Mouse (Mus musculus) v-Abl transformed pro-B cells (cell line): ENCODE measurements at regions not wholly inside any gene's neighbourhood (a gene's known extent, or its start where the extent isn't known, plus 50 kb on each side); places are given as distances from the start of the nearest gene placed in this dataset.

Experiments
- in situ Hi-C, 2 experiments: fragments of 400-800 bp; cut with MboI; formaldehyde crosslinking; loops; one replicate each; pipeline ENCODE4 v1.15.1; 2025; ENCODE audit not compliant: unreplicated experiment in 2 of 2

GRCm38 (mm10) chr10:109188761-109189503 lies 178.2 kb upstream of the Syt1 start:
- in situ Hi-C loops = loop anchor here in 1 of 2 experiments (10.0 kb wide), 1 partner anchor 524 kb away; no protein-coding TSS in a partner anchor

DNA sequence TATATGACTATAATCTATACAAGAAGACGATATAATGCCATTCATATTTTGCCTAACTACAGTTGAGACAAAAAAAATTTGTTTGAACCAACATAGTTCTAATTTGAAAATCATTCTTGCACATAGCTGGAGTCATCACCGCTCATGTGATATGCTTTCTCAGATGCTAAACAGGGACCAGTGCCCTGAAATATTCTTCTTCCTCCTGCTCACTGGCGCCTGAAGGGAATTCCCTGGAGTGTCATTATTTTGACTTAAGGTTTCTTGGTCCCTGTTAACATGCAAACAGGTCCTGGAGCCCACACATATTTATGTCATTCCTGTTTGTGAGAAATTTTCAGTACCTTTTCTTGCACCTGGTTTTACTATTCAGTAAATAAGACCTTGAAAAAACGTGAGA lies 177.5 kb upstream of the Syt1 start:
- in situ Hi-C loops = loop anchor here in 1 of 2 experiments (10.0 kb wide), 1 partner anchor 523 kb away; no protein-coding TSS in a partner anchor

DNA sequence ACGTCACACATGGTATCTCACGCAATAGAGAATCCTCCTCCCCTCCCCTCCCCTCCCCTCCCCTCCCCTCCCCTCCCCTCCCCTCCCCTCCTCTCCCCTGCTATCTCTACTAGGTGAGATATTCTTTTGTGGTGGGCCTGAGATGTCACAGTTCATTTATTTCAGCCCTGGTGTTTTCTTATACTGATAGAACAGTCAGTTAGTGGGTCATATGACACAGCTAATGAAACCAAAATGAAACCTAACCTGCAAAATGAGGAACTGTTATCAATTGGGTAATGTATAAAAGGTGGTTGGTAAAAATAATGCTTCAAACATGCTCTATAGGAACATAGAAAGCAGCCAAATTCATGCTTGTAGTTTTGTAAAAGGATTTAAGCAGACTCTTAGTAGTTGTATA lies 174.5 kb upstream of the Syt1 start:
- in situ Hi-C loops = loop anchor here in 1 of 2 experiments (10.0 kb wide), 1 partner anchor 520 kb away; no protein-coding TSS in a partner anchor

GRCm38 (mm10) chr10:109180527-109180926 lies 169.7 kb upstream of the Syt1 start:
- in situ Hi-C loops = loop anchor here in 1 of 2 experiments (10.0 kb wide), 1 partner anchor 516 kb away; no protein-coding TSS in a partner anchor

GRCm38 (mm10) chr10:109160730-109161129 lies 149.9 kb upstream of the Syt1 start:
- in situ Hi-C loops = no loop called here

GRCm38 (mm10) chr10:109155768-109156167 lies 145.0 kb upstream of the Syt1 start:
- in situ Hi-C loops = no loop called here

GRCm38 (mm10) chr10:109140421-109140938 lies 129.7 kb upstream of the Syt1 start:
- in situ Hi-C loops = no loop called here

DNA sequence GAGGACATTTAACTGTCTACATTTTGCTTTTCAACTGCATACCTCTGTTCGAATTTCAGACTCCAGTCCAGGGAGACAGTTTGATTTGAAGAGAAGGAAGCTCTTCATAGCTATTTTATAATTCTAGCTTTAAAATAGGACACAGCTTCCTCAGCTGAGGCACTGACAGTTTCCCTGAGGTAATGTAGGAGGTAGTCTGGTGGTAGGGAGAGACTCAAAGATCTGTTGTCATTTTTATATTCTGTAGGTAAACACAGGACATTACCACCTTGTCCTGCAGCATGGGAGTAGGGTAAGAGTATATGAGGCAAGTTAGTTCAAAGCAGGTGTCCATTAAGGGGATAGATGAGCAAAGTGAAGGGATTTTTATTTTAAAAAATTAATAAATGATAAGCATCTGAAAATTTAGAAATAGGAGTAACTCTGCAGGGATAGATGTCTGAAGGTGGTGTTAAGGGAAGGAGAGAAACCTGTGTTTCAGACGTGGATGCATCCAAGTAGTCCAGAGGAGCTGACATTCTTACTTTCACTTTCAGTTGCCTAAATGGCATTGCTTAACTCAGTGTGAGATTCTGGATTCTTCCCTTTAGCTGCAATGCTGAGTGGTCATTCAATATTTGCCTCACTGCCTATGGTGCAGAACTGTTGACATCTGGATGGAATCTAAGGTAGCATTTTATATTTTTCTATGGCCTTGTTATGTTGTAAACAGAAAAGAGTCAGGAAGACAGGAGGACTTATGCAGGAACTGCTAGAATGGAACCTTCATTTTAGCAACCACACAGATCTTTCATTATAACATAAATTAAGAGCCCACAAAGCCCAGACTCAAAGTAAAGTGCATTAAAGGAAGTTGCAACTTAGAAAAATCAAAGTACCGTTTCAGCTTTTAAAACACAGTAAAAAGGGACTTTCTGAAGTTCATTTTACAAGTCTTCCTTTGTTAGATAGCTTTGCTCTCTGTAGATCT lies 126.3 kb upstream of the Syt1 start:
- in situ Hi-C loops = no loop called here

- in situ Hi-C loops = no loop called here
Observed at GRCm38 (mm10) chr10:109134521-109134920, 123.7 kb upstream of the Syt1 start.

GRCm38 (mm10) chr10:109132091-109132573 lies 121.3 kb upstream of the Syt1 start:
- in situ Hi-C loops = no loop called here

DNA sequence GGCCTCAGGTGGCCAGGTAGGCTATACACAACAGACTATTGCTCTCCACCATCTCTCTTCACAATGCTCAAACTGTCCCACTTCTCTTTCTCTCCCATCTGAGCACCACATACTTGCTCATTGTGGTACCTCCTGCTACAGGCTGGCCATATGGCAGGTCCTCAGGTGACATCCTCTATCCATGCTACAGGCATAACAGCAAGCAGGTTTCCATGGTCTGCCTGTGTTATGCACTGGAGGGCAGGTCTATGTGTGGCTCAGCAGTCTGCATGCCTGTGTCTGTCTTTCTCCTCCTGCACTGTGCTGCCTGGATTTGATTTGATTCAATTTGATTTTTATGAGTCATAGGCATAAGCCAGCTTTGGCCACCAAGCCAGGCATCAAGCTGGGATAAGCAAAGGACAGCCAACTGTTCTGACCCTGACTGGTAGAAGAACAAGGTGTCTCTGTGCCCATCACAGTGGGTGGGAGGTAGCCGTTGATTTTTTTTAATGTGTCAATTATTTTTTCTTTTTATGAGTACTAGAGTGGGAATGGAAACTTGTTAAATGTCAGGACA lies 118.8 kb upstream of the Syt1 start:
- in situ Hi-C loops = no loop called here

DNA sequence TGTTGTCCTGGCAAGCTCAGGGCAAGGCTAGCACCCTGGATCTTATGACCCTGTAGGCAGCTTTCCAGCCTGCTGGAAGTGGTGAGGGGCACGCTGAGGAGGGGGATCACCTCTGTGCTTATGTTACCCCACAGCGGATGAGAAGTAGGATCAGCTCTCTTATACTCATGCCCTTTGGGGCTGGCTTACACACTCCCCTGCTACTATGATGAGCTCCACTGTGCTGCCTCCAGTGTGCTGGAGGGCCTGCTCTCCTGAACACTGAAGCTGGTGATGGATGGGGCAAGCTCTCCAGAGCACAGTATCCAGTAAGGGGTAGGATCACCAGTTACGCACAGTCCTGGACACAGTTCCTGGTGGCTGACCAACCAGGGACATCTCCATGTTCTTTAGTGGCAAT lies 118.3 kb upstream of the Syt1 start:
- in situ Hi-C loops = no loop called here

DNA sequence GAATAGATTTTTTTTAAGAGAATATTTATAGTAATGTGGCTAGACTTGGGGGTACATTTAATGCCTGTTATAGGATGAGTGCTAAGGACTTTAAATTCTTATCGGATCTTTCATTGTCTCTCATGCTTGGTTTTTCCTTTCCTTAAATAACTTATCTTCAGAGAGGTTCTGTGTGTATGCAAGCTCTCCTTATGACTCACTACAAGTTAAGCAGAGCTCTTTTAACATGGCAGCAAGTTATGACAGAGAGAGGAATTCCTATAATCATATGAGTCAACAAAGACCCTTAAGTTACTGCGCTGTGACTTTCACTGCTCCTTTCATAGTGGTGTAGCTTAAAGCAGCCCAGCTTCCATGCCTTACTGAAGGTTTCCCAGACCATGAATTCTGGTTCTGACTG lies 115.9 kb upstream of the Syt1 start:
- in situ Hi-C loops = no loop called here

DNA sequence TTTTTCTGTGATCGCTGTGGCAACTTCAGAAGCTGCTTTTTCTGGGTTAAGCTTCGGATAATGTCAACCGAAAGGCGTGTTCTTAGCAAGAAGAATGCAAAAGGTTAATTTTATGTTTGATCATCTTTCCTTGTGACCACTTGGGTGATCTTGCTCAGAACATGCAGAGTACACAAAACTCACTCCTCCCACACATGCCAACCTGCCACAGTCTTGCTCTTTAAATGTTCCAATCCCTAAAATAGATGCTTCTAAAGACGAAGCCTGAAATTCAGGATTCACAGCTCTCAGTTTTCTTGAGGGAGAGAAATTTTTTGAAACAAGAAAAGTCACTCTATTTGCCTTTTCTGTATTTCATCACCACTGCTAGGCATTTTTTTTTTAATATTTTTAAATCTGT lies 106.4 kb upstream of the Syt1 start:
- in situ Hi-C loops = no loop called here

DNA sequence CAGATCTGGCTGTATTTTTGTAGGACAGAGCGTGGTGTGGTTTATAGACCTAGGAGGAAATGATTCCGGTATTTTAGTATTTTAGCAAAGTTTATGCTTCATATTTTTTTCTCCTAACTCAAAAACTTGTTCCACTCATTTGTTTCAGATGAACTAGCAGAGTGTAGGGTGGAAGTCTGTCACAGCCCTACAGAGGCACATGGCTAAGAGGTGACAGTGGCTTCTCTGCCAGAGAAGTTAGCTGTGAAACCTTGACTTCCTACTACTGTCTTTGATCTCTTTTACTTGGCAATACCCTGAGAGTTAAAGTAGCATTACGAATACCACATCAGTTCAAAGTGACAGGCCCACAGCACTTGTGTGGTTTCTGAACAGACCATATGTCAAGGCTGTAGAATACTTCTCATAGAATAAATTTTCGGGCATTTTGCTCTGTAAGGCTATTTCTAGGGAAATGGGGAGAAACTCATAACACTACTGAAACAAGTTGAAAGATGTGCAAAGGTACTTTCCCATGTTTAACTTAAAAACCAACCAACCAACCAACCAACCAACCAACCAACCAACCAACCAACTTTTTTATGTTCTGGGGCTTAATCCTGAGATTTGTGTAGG lies 104.3 kb upstream of the Syt1 start:
- in situ Hi-C loops = no loop called here

GRCm38 (mm10) chr10:109105781-109106180 lies 95.0 kb upstream of the Syt1 start:
- in situ Hi-C loops = no loop called here

- in situ Hi-C loops = no loop called here
Observed at GRCm38 (mm10) chr10:109092219-109092618, 81.4 kb upstream of the Syt1 start.

DNA sequence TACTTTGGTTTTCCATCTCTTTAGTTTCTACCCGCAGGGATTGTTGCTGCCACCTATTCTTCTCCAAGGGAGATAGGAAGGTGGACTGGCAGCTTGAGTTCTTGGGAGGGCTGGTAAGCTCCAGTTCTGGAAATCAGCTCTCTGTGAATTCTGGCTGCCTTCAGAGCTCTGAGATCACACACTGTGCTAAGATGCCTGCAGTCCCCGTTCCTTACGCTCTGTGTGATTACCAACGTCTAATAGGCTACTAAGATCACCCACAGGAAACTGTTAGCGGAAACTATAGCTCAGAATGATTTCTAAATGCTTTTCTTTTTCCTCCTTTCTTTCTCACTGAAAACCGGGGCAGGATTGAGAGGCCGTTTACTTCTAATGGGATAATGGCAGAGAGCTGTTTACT lies 69.0 kb upstream of the Syt1 start:
- in situ Hi-C loops = no loop called here

DNA sequence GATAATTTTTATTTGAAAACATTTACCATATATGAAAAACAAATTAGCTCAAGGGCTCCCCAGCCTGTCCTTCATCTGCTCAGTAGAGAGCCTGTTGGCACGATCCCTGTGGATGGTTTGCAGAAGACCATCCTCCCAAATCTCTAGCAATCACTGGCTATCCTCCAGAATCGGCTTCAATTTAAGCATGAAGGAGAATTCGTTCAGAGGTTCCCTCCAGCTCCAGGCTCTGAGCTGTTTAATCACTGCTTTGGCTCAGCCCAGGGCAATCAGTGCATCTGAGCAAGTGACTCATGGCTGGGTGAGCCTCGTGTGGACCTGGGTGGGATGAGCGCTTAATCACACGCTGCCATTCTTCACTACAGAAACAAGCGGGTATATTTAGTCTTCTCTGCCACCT lies 63.4 kb upstream of the Syt1 start:
- in situ Hi-C loops = no loop called here
